Mouse (Mus musculus) lung, postnatal 0 days (tissue): Measurements from ENCODE around the gene Hspa5. TPM values are rescaled to one million over a fixed set of nuclear protein-coding genes. Genes with fewer than 3 reads are reported as not detected.
"Not testable (repeated sequence)": the region's sequence is repeated elsewhere in the genome, so short reads cannot be mapped to it uniquely, and the experiment has no call there.

Source experiments
- ATAC-seq: fragments of 200-750 bp; cut with Nextera tagmentation; 2 replicates; pipeline ENCODE4 v1.8.0; 2017; ENCODE audit warnings: moderate library complexity
- DNase-seq: peaks from one replicate; pipeline ENCODE4 v3.0.0-alpha.2; 2016; ENCODE audit warnings: low spot score
- H3K27ac ChIP-seq: fragments of 300-500 bp; sonication (generic); 2 replicates; pipeline ENCODE4 v1.5.1; 2014; ENCODE audit warnings: antibody characterized with exemption, mild to moderate bottlenecking, low read length, mixed read lengths
- H3K27me3 ChIP-seq: fragments of 300-500 bp; sonication (generic); replicated peaks from 2 replicates; pipeline ENCODE4 v1.6.1; 2014; ENCODE audit warnings: low read length, mixed read lengths; ENCODE audit not compliant: insufficient read depth
- H3K36me3 ChIP-seq: fragments of 300-500 bp; sonication (generic); 2 replicates; pipeline ENCODE4 v1.6.1; 2014; ENCODE audit warnings: low read length, mixed read lengths; ENCODE audit not compliant: insufficient read depth
- H3K4me1 ChIP-seq: fragments of 300-500 bp; sonication (generic); 2 replicates; pipeline ENCODE4 v1.6.1; 2014; ENCODE audit warnings: antibody characterized with exemption, low read depth, low read length, mixed read lengths; ENCODE audit not compliant: insufficient read depth
- H3K4me2 ChIP-seq: fragments of 300-500 bp; sonication (generic); replicated peaks from 2 replicates; pipeline ENCODE4 v1.6.1; 2014; ENCODE audit warnings: low read depth, mild to moderate bottlenecking, low read length, moderate library complexity, mixed read lengths
- H3K4me3 ChIP-seq: fragments of 300-500 bp; sonication (generic); 2 replicates; pipeline ENCODE4 v1.5.1; 2014; ENCODE audit warnings: low read depth, low read length
- H3K9ac ChIP-seq: fragments of 300-500 bp; sonication (generic); replicated peaks from 2 replicates; pipeline ENCODE4 v1.6.1; 2014; ENCODE audit warnings: low read depth, mild to moderate bottlenecking
- H3K9me3 ChIP-seq: fragments of 300-500 bp; sonication (generic); 2 replicates; pipeline ENCODE4 v1.6.1; 2016; ENCODE audit warnings: low read length, mixed read lengths
- CTCF ChIP-seq: IDR thresholded peaks from 2 replicates; pipeline ENCODE4 v1.5.1; 2016; ENCODE audit warnings: antibody characterized with exemption, mild to moderate bottlenecking
- EP300 ChIP-seq: IDR thresholded peaks from 2 replicates; pipeline ENCODE4 v1.6.1; 2016; ENCODE audit warnings: antibody characterized with exemption, mild to moderate bottlenecking, control low read depth
- WGBS: fragments of 180-500 bp; shearing (Covaris S2); extraction: QIAGEN DNeasy Blood & Tissue Kit; methylation state at CpG from one replicate; pipeline ENCODE4 v1.1.7; 2014; 5-methylcytosine and 5-hydroxymethylcytosine counted together
- polyA plus RNA-seq: library from polyadenylated mRNA; unstranded; fragments of >200 nt; fragmentation: Nextera tagmentation; extraction: Ambion mirVana; gene quantifications from 2 replicates; pipeline ENCODE4 v1.2.1, GENCODE M21; 2015

Gene Hspa5
- polyA plus RNA-seq, 1 experiment from 2014 or later: 372 TPM

- no peaks in the 10 kb centered on the region for H3K27me3 ChIP-seq
- WGBS: 87% methylated on average over 7 of the region's 7 CpGs
- H3K4me3 ChIP-seq: no peak overlapping the region
- DNase-seq (no peak), ATAC-seq (no peak)
- no peak overlapping the region for H3K27ac ChIP-seq
- H3K4me2 ChIP-seq: no peak overlapping the region
- H3K9ac ChIP-seq: no peak overlapping the region
- H3K4me1 ChIP-seq: peaks cover 6% of the 10 kb centered on the region; the same call in 1 of the 2 replicates
- TF ChIP-seq CTCF (no peak), EP300 (no peak)
- no peaks in the 10 kb centered on the region for H3K36me3 ChIP-seq
- H3K9me3 ChIP-seq: no peaks in the 10 kb centered on the region
Observed at GRCm38 (mm10) chr2:34795426-34795825, 23.7 kb downstream of the Hspa5 start.

- Histone ChIP-seq H3K4me2 (peak within 1 kb of the TSS; percentile 85), H3K27ac (peak within 1 kb of the TSS; percentile 76), H3K27me3 (no peaks in the 10 kb centered on the region), H3K9ac (peak within 1 kb of the TSS; percentile 32), H3K4me3 (peak within 1 kb of the TSS; percentile 49), H3K4me1 (peaks cover 6% of the 10 kb centered on the region; the same call in 1 of the 2 replicates), H3K9me3 (no peaks in the 10 kb centered on the region), H3K36me3 (no peaks in the 10 kb centered on the region)
- TF ChIP-seq CTCF (no peak), EP300 (no peak)
- WGBS: 3% methylated on average over 44 of the region's 44 CpGs
- DNase-seq (peak; percentile 96), ATAC-seq (peak; percentile 78)
Observed at GRCm38 (mm10) chr2:34799357-34800256, 27.8 kb downstream of the Hspa5 start, which contains the start of gene Rabepk. Gene Rabepk (minus strand): TSS chr2:34799912.

GRCm38 (mm10) chr2:34800371-34800770 lies 28.6 kb downstream of the Hspa5 start:
- H3K9me3 ChIP-seq: no peaks in the 10 kb centered on the region
- H3K9ac ChIP-seq: no peak overlapping the region
- no peak for DNase-seq
- H3K4me1 ChIP-seq: peaks cover 6% of the 10 kb centered on the region; the same call in 1 of the 2 replicates
- H3K27me3 ChIP-seq: no peaks in the 10 kb centered on the region
- H3K4me2 ChIP-seq: peak overlapping the region; percentile 85; the same call in 1 of the 2 replicates
- TF ChIP-seq CTCF: no peak
- TF ChIP-seq EP300: no peak
- H3K27ac ChIP-seq: peak overlapping the region; percentile 76; the same call in 1 of the 2 replicates
- ATAC-seq: no peak
- H3K36me3 ChIP-seq: no peaks in the 10 kb centered on the region
- peak overlapping the region; percentile 49 for H3K4me3 ChIP-seq
- 75% methylated on average over 7 of the region's 7 CpGs for WGBS

GRCm38 (mm10) chr2:34801516-34802482 lies 30.0 kb downstream of the Hspa5 start:
- peak; percentile 100 for DNase-seq
- peak overlapping the region; percentile 49 for H3K4me2 ChIP-seq
- H3K9me3 ChIP-seq: no peaks in the 10 kb centered on the region
- peaks cover 6% of the 10 kb centered on the region; the same call in 1 of the 2 replicates for H3K4me1 ChIP-seq
- peak overlapping the region; percentile 69 for H3K4me3 ChIP-seq
- no peaks in the 10 kb centered on the region for H3K27me3 ChIP-seq
- WGBS: 5% methylated on average over 39 of the region's 39 CpGs
- peak overlapping the region; percentile 88 for H3K27ac ChIP-seq
- no peaks in the 10 kb centered on the region for H3K36me3 ChIP-seq
- peak overlapping the region; percentile 92 for H3K9ac ChIP-seq
- ATAC-seq: peak; percentile 97
- TF ChIP-seq CTCF: peak; percentile 30
- no peak; the same call in 1 of the 2 replicates for TF ChIP-seq EP300

GRCm38 (mm10) chr2:34802565-34803245 lies 30.9 kb downstream of the Hspa5 start:
- H3K27ac ChIP-seq: peak overlapping the region; percentile 88
- H3K9ac ChIP-seq: peak overlapping the region; percentile 92
- DNase-seq (peak; percentile 45), ATAC-seq (peak; percentile 39)
- peak overlapping the region; percentile 49 for H3K4me2 ChIP-seq
- under 1% methylated on average over 17 of the region's 32 CpGs for WGBS
- not testable (repeated sequence) for H3K9me3 ChIP-seq, H3K27me3 ChIP-seq, H3K36me3 ChIP-seq, H3K4me1 ChIP-seq
- peak overlapping the region; percentile 69 for H3K4me3 ChIP-seq
